Mouse (Mus musculus): ENCODE results near the gene Tll2. TPM values are rescaled to one million over a fixed set of nuclear protein-coding genes. Genes with fewer than 3 reads are reported as not detected.

Gene Tll2
- polyA plus RNA-seq, 1 experiment, result not detected

DNA sequence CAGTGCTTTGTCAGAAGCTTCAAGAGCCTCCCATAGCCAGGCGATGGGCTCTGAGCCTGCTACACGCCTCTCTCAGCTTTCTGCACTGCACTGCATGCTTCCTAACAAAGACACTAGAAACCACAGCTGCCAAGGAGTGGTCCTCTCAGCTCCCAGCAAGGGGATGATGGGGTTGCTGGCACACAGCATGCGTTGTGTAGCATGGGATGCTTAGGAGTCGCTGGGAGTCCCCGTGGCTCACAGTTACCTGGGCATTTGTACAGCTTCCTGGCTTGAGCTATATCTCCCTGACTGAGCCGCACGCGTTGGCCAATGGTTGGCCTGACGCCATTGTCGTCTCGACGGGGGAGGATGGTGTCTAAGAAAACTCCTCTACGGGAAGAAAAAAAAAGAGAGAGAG lies 86.7 kb downstream of the Tll2 start:
- H3K27ac ChIP-seq (ENCODE audit: insufficient read depth, low read length), result no peak overlapping the region
- H3K4me3 ChIP-seq (ENCODE audit: insufficient read depth, low read length), result no peak overlapping the region
- H3K4me1 ChIP-seq (ENCODE audit: control insufficient read depth, insufficient read depth, low read length), result no peaks in the 10 kb centered on the region
- TF ChIP-seq CTCF (IDR thresholded peaks at IDR 0.05; ENCODE audit: borderline replicate concordance, insufficient read depth, low read length) (no peak), POLR2A (IDR thresholded peaks at IDR 0.05; ENCODE audit: low read depth, low read length) (no peak)

GRCm38 (mm10) chr19:41118346-41118745 lies 88.3 kb downstream of the Tll2 start:
- TF ChIP-seq CTCF (IDR thresholded peaks at IDR 0.05; ENCODE audit: borderline replicate concordance, insufficient read depth, low read length), result no peak
- TF ChIP-seq POLR2A (IDR thresholded peaks at IDR 0.05; ENCODE audit: low read depth, low read length), result no peak

GRCm38 (mm10) chr19:41117334-41117733 lies 89.3 kb downstream of the Tll2 start:
- H3K4me1 ChIP-seq (ENCODE audit: control insufficient read depth, insufficient read depth, low read length), result no peaks in the 10 kb centered on the region
- no peak overlapping the region for H3K4me3 ChIP-seq (ENCODE audit: insufficient read depth, low read length)
- no peak for TF ChIP-seq POLR2A (IDR thresholded peaks at IDR 0.05; ENCODE audit: low read depth, low read length)
- no peak for TF ChIP-seq CTCF (IDR thresholded peaks at IDR 0.05; ENCODE audit: borderline replicate concordance, insufficient read depth, low read length)
- H3K27ac ChIP-seq (ENCODE audit: insufficient read depth, low read length), result no peak overlapping the region

More at GRCm38 (mm10) chr19:41118346-41118745, 88.3 kb downstream of the Tll2 start:
- Histone ChIP-seq H3K27ac (ENCODE audit: insufficient read depth, low read length) (no peak overlapping the region), H3K4me3 (ENCODE audit: insufficient read depth, low read length) (no peak overlapping the region), H3K4me1 (ENCODE audit: control insufficient read depth, insufficient read depth, low read length) (no peaks in the 10 kb centered on the region)

- Histone ChIP-seq H3K4me1 (ENCODE audit: control insufficient read depth, insufficient read depth, low read length) (no peaks in the 10 kb centered on the region), H3K27ac (ENCODE audit: insufficient read depth, low read length) (no peak overlapping the region), H3K4me3 (ENCODE audit: insufficient read depth, low read length) (no peak overlapping the region)
- no peak for TF ChIP-seq POLR2A (IDR thresholded peaks at IDR 0.05; ENCODE audit: low read depth, low read length)
- TF ChIP-seq CTCF (IDR thresholded peaks at IDR 0.05; ENCODE audit: borderline replicate concordance, insufficient read depth, low read length), result no peak
These were observed 92.0 kb downstream of the Tll2 start for GRCm38 (mm10) chr19:41114611-41115010.

- no peak for TF ChIP-seq CTCF (IDR thresholded peaks at IDR 0.05; ENCODE audit: borderline replicate concordance, insufficient read depth, low read length)
- no peak for TF ChIP-seq POLR2A (IDR thresholded peaks at IDR 0.05; ENCODE audit: low read depth, low read length)
- no peak overlapping the region for H3K4me3 ChIP-seq (ENCODE audit: insufficient read depth, low read length)
- no peaks in the 10 kb centered on the region for H3K4me1 ChIP-seq (ENCODE audit: control insufficient read depth, insufficient read depth, low read length)
- no peak overlapping the region for H3K27ac ChIP-seq (ENCODE audit: insufficient read depth, low read length)
These were observed 92.6 kb downstream of the Tll2 start for GRCm38 (mm10) chr19:41113911-41114531.

DNA sequence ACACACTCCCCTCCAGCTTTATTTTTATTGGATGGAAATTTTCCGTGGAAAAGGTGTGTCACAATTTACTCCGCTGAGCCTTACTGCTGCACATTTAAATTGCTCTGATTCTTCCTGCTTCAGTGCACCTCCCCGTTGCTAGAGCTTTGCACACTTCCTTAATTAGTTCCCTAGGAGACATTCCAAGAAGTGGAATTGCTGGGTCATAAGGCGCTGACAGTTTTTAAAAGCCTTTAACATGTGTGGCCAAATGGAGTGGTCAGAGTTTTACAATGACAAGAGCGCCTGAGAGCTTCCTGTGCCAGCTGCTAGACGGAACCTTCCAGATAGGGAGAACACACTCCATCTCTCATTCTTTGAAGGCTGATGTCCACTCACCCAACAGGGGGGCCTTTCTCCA lies 94.0 kb downstream of the Tll2 start:
- Histone ChIP-seq H3K4me3 (ENCODE audit: insufficient read depth, low read length) (no peak overlapping the region), H3K4me1 (ENCODE audit: control insufficient read depth, insufficient read depth, low read length) (no peaks in the 10 kb centered on the region), H3K27ac (ENCODE audit: insufficient read depth, low read length) (no peak overlapping the region)
- no peak for TF ChIP-seq CTCF (IDR thresholded peaks at IDR 0.05; ENCODE audit: borderline replicate concordance, insufficient read depth, low read length)
- TF ChIP-seq POLR2A (IDR thresholded peaks at IDR 0.05; ENCODE audit: low read depth, low read length), result no peak

- TF ChIP-seq CTCF (IDR thresholded peaks at IDR 0.05; ENCODE audit: borderline replicate concordance, insufficient read depth, low read length) (no peak), POLR2A (IDR thresholded peaks at IDR 0.05; ENCODE audit: low read depth, low read length) (no peak)
- H3K4me3 ChIP-seq (ENCODE audit: insufficient read depth, low read length), result no peak overlapping the region
- no peaks in the 10 kb centered on the region for H3K4me1 ChIP-seq (ENCODE audit: control insufficient read depth, insufficient read depth, low read length)
- no peak overlapping the region for H3K27ac ChIP-seq (ENCODE audit: insufficient read depth, low read length)
These were observed 96.6 kb downstream of the Tll2 start for GRCm38 (mm10) chr19:41109991-41110390.

- H3K27ac ChIP-seq (ENCODE audit: insufficient read depth, low read length), result no peak overlapping the region
- no peak for TF ChIP-seq CTCF (IDR thresholded peaks at IDR 0.05; ENCODE audit: borderline replicate concordance, insufficient read depth, low read length)
- no peak for TF ChIP-seq POLR2A (IDR thresholded peaks at IDR 0.05; ENCODE audit: low read depth, low read length)
These were observed 97.1 kb downstream of the Tll2 start for GRCm38 (mm10) chr19:41109496-41109895.

DNA sequence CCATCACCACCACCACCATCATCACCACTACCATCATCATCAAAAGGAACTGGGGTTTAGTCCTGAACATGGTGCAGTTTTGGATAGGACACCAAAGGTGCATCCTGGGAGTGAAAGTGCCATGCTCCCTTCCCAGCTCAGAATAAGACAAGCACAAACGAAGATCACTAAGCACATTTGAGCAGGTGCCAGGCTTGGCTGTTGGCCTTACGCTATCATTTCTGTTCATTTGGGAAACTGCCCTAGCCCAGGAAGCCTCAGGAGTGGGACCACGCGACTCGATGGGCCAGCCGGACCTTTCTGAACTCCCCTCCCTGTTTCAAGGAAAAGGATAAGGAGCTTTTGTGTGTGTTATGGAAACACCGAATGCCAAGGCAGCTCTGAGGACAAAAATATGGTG lies 98.0 kb downstream of the Tll2 start:
- Histone ChIP-seq H3K27ac (ENCODE audit: insufficient read depth, low read length) (no peak overlapping the region), H3K4me3 (ENCODE audit: insufficient read depth, low read length) (no peak overlapping the region), H3K4me1 (ENCODE audit: control insufficient read depth, insufficient read depth, low read length) (no peaks in the 10 kb centered on the region)
- TF ChIP-seq CTCF (IDR thresholded peaks at IDR 0.05; ENCODE audit: borderline replicate concordance, insufficient read depth, low read length) (no peak), POLR2A (IDR thresholded peaks at IDR 0.05; ENCODE audit: low read depth, low read length) (no peak)

More at GRCm38 (mm10) chr19:41109496-41109895, 97.1 kb downstream of the Tll2 start:
- no peaks in the 10 kb centered on the region for H3K4me1 ChIP-seq (ENCODE audit: control insufficient read depth, insufficient read depth, low read length)
- H3K4me3 ChIP-seq (ENCODE audit: insufficient read depth, low read length), result no peak overlapping the region

DNA sequence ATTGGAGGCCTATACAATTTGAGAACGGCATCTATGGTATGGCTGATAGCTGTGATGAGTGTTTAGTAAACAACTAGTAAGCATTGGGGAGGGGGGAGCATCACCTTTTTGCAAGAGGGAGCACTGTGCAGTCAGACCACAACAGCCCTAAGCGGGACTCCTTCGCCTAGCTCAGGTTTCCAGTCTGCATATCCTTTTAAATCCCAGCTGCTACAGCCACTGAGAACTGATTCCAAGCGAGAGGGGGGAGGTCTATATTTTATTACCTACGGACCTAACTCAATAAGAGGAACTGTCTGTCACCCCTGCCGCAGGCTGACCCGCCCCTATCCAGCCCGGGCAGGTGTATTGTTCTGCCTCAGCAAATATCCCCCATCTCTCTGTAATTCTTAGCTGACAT lies 99.1 kb downstream of the Tll2 start:
- no peak overlapping the region for H3K27ac ChIP-seq (ENCODE audit: insufficient read depth, low read length)
- H3K4me3 ChIP-seq (ENCODE audit: insufficient read depth, low read length), result no peak overlapping the region
- H3K4me1 ChIP-seq (ENCODE audit: control insufficient read depth, insufficient read depth, low read length), result no peaks in the 10 kb centered on the region
- TF ChIP-seq CTCF (IDR thresholded peaks at IDR 0.05; ENCODE audit: borderline replicate concordance, insufficient read depth, low read length) (no peak), POLR2A (IDR thresholded peaks at IDR 0.05; ENCODE audit: low read depth, low read length) (no peak)
